In genomic region chr5:91366925-91367324, GRCm38 (mm10) we compare ENCODE assay signal across 15 mouse cellular contexts. TPM values are rescaled to one million over a fixed set of nuclear protein-coding genes. Genes with fewer than 3 reads are reported as not detected.
DNase-seq lines count a peak whose midpoint lies in the region; ATAC-seq and TF ChIP-seq lines count a peak whose summit lies in the region.
"Had no signal": no experiment of that assay in that cellular context is flagged by ENCODE, and none has a peak within 500 bp of the region (broad histone marks: within the 10 kb centered on the region; RNA-seq: fewer than 3 reads in every experiment).

No protein-coding gene starts in this region.

- H3K27ac ChIP-seq in midbrain, postnatal 0 days (ENCODE audit: low read depth, low read length), result no peak overlapping the region
- H3K27ac ChIP-seq in midbrain, embryonic 13.5 days, result no peak overlapping the region
- no peak overlapping the region for H3K27ac ChIP-seq in intestine, embryonic 15.5 days
- H3K27ac ChIP-seq: lung, embryonic 15.5 days had no signal

- H3K27me3 ChIP-seq in midbrain, postnatal 0 days (ENCODE audit: insufficient read depth, low read length), result no peaks in the 10 kb centered on the region
- no peaks in the 10 kb centered on the region for H3K27me3 ChIP-seq in midbrain, embryonic 13.5 days
- no peaks in the 10 kb centered on the region for H3K27me3 ChIP-seq in intestine, embryonic 15.5 days (replicated peaks)
- H3K27me3 ChIP-seq: lung, embryonic 15.5 days had no signal

- no peak overlapping the region for H3K9ac ChIP-seq in midbrain, postnatal 0 days (replicated peaks; ENCODE audit: low read length, poor library complexity, severe bottlenecking)
- no peak overlapping the region for H3K9ac ChIP-seq in midbrain, embryonic 13.5 days (replicated peaks)
- H3K9ac ChIP-seq in intestine, embryonic 15.5 days, result no peak overlapping the region
- H3K9ac ChIP-seq: lung, embryonic 15.5 days had no signal

- no peaks in the 10 kb centered on the region for H3K36me3 ChIP-seq in midbrain, postnatal 0 days (ENCODE audit: insufficient read depth, low read length)
- no peaks in the 10 kb centered on the region for H3K36me3 ChIP-seq in midbrain, embryonic 13.5 days
- no peaks in the 10 kb centered on the region for H3K36me3 ChIP-seq in intestine, embryonic 15.5 days
- H3K36me3 ChIP-seq: lung, embryonic 15.5 days had no signal

- H3K9me3 ChIP-seq in midbrain, postnatal 0 days (ENCODE audit: low read length), result no peaks in the 10 kb centered on the region
- H3K9me3 ChIP-seq in midbrain, embryonic 13.5 days, result no peaks in the 10 kb centered on the region
- no peaks in the 10 kb centered on the region for H3K9me3 ChIP-seq in intestine, embryonic 15.5 days
- H3K9me3 ChIP-seq: lung, embryonic 15.5 days had no signal

- no peak overlapping the region for H3K4me3 ChIP-seq in midbrain, postnatal 0 days (ENCODE audit: low read depth, low read length)
- no peak overlapping the region for H3K4me3 ChIP-seq in midbrain, embryonic 13.5 days (replicated peaks)
- no peak overlapping the region for H3K4me3 ChIP-seq in intestine, embryonic 15.5 days (replicated peaks)
- H3K4me3 ChIP-seq: lung, embryonic 15.5 days had no signal

- peak; percentile 6 for DNase-seq in heart, adult 8-10 months (ENCODE audit: low spot score)
- no peak for DNase-seq in heart, postnatal 36 days
- peak; percentile 47 for DNase-seq in midbrain, postnatal 0 days (ENCODE audit: low spot score)
- DNase-seq in cerebellum, postnatal 25 days, result peak; percentile 83 to 85
- no peak for DNase-seq in layer of hippocampus, adult 11-12 months (ENCODE audit: low spot score)
- DNase-seq: kidney, postnatal 36 days had no signal

- WGBS in midbrain, postnatal 0 days, result 63% methylated on average over 10 of the region's 10 CpGs
- WGBS in midbrain, embryonic 13.5 days, result 86% methylated on average over 10 of the region's 10 CpGs
- WGBS in intestine, embryonic 15.5 days, result 80% methylated on average over 10 of the region's 10 CpGs

- 0 out of 2 replicates have a peak, but pooled peaks cover 4% of the 10 kb centered on the region for H3K4me1 ChIP-seq in midbrain, postnatal 0 days (ENCODE audit: insufficient read depth, low read length)
- no peaks in the 10 kb centered on the region for H3K4me1 ChIP-seq in midbrain, embryonic 13.5 days (replicated peaks)
- no peaks in the 10 kb centered on the region for H3K4me1 ChIP-seq in intestine, embryonic 15.5 days (replicated peaks)
- H3K4me1 ChIP-seq: lung, embryonic 15.5 days had no signal

- intact Hi-C loops in heart, postnatal 36 days (cut with DNase I), result no loop called here

- no peak for TF ChIP-seq CTCF in midbrain, postnatal 0 days (IDR thresholded peaks at IDR 0.05)

- H3K4me2 ChIP-seq in midbrain, postnatal 0 days (ENCODE audit: low read depth, low read length, poor library complexity, severe bottlenecking), result no peak overlapping the region
- H3K4me2 ChIP-seq in midbrain, embryonic 13.5 days (replicated peaks), result no peak overlapping the region
- no peak overlapping the region for H3K4me2 ChIP-seq in intestine, embryonic 15.5 days (replicated peaks)
- H3K4me2 ChIP-seq: liver, embryonic 11.5 days; lung, embryonic 15.5 days had no signal

- peak; percentile 32; the same call in 1 of the 2 replicates for ATAC-seq in midbrain, postnatal 0 days (ENCODE audit: low FRiP score)
- no peak for ATAC-seq in midbrain, embryonic 13.5 days
- peak; percentile 90 for ATAC-seq in cerebellum, adult (ENCODE audit: insufficient number of reproducible peaks, low FRiP score, low TSS enrichment)
- no peak for ATAC-seq in intestine, embryonic 15.5 days
- ATAC-seq: activated CD4-positive, CD25-positive, alpha-beta regulatory T cell, adult 4 months; intestine, postnatal 0 days had no signal

RNA-seq across cellular contexts. Expression of gene Btc, which starts 35.9 kb away (rescaled TPM):
- total RNA-seq in heart, adult 8-10 months (2022), result 1 to 10 TPM; 1.4 to 2.3 (median 1.5) TPM
- 1 to 10 TPM; 1.2 to 2.4 TPM for total RNA-seq in heart, postnatal 36 days (2021)
- total RNA-seq in midbrain, postnatal 0 days (2014; rRNA removed), result 0.47 and 0.49 TPM in 2 replicates
- 0.09 and 0.16 TPM in 2 replicates for polyA plus RNA-seq in midbrain, postnatal 0 days (2015; fragmentation: Nextera tagmentation; extraction: Ambion mirVana)
- polyA plus RNA-seq in midbrain, embryonic 13.5 days (2015; fragmentation: Nextera tagmentation; extraction: Ambion mirVana), result not detected in 2 replicates
- 4.8 TPM in 2 replicates for polyA plus RNA-seq in intestine, embryonic 15.5 days (2015; fragmentation: Nextera tagmentation; extraction: Ambion mirVana)
- total RNA-seq: megakaryocyte, adult 5-6 weeks; neutrophil, adult 5-6 weeks had no signal

Comparison
In these comparisons a context has a peak if more than half of its experiments do, and no peak if none do; other contexts are left out.
1. DNase-seq: peak in heart, adult 8-10 months (single experiment), midbrain, postnatal 0 days (single experiment) and cerebellum, postnatal 25 days (2 of 2); none in heart, postnatal 36 days (0 of 2) and layer of hippocampus, adult 11-12 months (single experiment).
2. ATAC-seq: peak in midbrain, postnatal 0 days (single experiment) and cerebellum, adult (single experiment); none in midbrain, embryonic 13.5 days (single experiment) and intestine, embryonic 15.5 days (single experiment).